Mouse (Mus musculus): Measurements from ENCODE around the gene Ptpn3.

GRCm38 (mm10) chr4:57263061-57263685, 38.5 kb downstream of the Ptpn3 start:
- TF ChIP-seq POLR2A (IDR thresholded peaks at IDR 0.05; ENCODE audit: low read depth, low read length) = no peak
- TF ChIP-seq CTCF (IDR thresholded peaks at IDR 0.05; ENCODE audit: borderline replicate concordance, insufficient read depth, low read length) = no peak

Measured in embryonic fibroblast, embryonic 13.5 days (primary cell).